Mouse (Mus musculus): Measurements from ENCODE around the gene Slc24a3. TPM values are rescaled to one million over a fixed set of nuclear protein-coding genes. Genes with fewer than 3 reads are reported as not detected.

Slc24a3 gene
- polyA plus RNA-seq, 1 experiment from 2014 or later, result 8.0 TPM

DNA sequence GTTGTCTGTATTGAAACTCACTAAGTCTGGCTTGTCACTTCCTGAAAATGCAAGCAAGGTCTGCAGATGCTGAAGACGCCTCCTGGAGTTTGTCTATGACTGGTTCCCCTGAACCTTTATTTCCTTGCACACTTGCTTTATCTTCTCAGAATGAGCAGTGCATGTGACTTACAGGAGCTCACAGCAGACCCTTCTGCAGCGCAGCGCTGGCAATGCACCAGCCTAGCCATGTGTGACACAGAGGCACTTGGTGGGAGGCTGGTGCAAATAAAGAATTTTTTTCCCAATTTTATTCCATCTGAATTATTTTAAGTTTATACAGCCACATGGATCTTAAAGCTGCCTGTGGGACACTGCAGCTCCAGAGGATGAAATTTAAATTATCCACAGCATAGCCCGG is 452.1 kb downstream of the Slc24a3 start:
- Histone ChIP-seq H3K4me3 (replicated peaks; ENCODE audit: low read length) (no peak overlapping the region), H3K4me1 (replicated peaks; ENCODE audit: control insufficient read depth, insufficient read depth, low read length) (no peaks in the 10 kb centered on the region), H3K36me3 (ENCODE audit: control insufficient read depth, insufficient read depth) (no peaks in the 10 kb centered on the region), H3K4me2 (ENCODE audit: low read length) (no peak overlapping the region), H3K9me3 (ENCODE audit: control insufficient read depth, low read length) (no peaks in the 10 kb centered on the region), H3K27ac (ENCODE audit: low read length) (no peak overlapping the region), H3K9ac (replicated peaks; ENCODE audit: low read depth, low read length) (no peak overlapping the region), H3K27me3 (replicated peaks; ENCODE audit: control insufficient read depth, insufficient read depth, low read length) (no peaks in the 10 kb centered on the region)
- ATAC-seq, result no peak
- WGBS, result 80% methylated on average over 4 of the region's 4 CpGs

- Histone ChIP-seq H3K9ac (replicated peaks; ENCODE audit: low read depth, low read length) (no peak overlapping the region), H3K27me3 (replicated peaks; ENCODE audit: control insufficient read depth, insufficient read depth, low read length) (no peaks in the 10 kb centered on the region), H3K4me1 (replicated peaks; ENCODE audit: control insufficient read depth, insufficient read depth, low read length) (no peaks in the 10 kb centered on the region), H3K36me3 (ENCODE audit: control insufficient read depth, insufficient read depth) (no peaks in the 10 kb centered on the region), H3K4me3 (replicated peaks; ENCODE audit: low read length) (no peak overlapping the region), H3K9me3 (ENCODE audit: control insufficient read depth, low read length) (no peaks in the 10 kb centered on the region), H3K4me2 (ENCODE audit: low read length) (no peak overlapping the region), H3K27ac (ENCODE audit: low read length) (no peak overlapping the region)
- ATAC-seq, result no peak
Observed at GRCm38 (mm10) chr2:145620709-145621108, 453.2 kb downstream of the Slc24a3 start.

- no peak overlapping the region for H3K27ac ChIP-seq (ENCODE audit: low read length)
- H3K9ac ChIP-seq (replicated peaks; ENCODE audit: low read depth, low read length), result no peak overlapping the region
- H3K27me3 ChIP-seq (replicated peaks; ENCODE audit: control insufficient read depth, insufficient read depth, low read length), result no peaks in the 10 kb centered on the region
- no peak for ATAC-seq
- 34% methylated on average over 9 of the region's 9 CpGs for WGBS
- no peaks in the 10 kb centered on the region for H3K4me1 ChIP-seq (replicated peaks; ENCODE audit: control insufficient read depth, insufficient read depth, low read length)
- no peak overlapping the region for H3K4me3 ChIP-seq (replicated peaks; ENCODE audit: low read length)
- no peaks in the 10 kb centered on the region for H3K9me3 ChIP-seq (ENCODE audit: control insufficient read depth, low read length)
- no peak overlapping the region for H3K4me2 ChIP-seq (ENCODE audit: low read length)
- no peaks in the 10 kb centered on the region for H3K36me3 ChIP-seq (ENCODE audit: control insufficient read depth, insufficient read depth)
Observed at GRCm38 (mm10) chr2:145621119-145621518, 453.6 kb downstream of the Slc24a3 start.

- no peak overlapping the region for H3K4me2 ChIP-seq (ENCODE audit: low read length)
- peak; percentile 66 for ATAC-seq
Observed at GRCm38 (mm10) chr2:145631123-145631798, 463.7 kb downstream of the Slc24a3 start.

GRCm38 (mm10) chr2:145631799-145632174 is 464.2 kb downstream of the Slc24a3 start:
- Histone ChIP-seq H3K27me3 (replicated peaks; ENCODE audit: control insufficient read depth, insufficient read depth, low read length) (no peaks in the 10 kb centered on the region), H3K4me2 (ENCODE audit: low read length) (no peak overlapping the region), H3K4me1 (replicated peaks; ENCODE audit: control insufficient read depth, insufficient read depth, low read length) (peaks cover 7% of the 10 kb centered on the region), H3K36me3 (ENCODE audit: control insufficient read depth, insufficient read depth) (no peaks in the 10 kb centered on the region), H3K9ac (replicated peaks; ENCODE audit: low read depth, low read length) (no peak overlapping the region), H3K9me3 (ENCODE audit: control insufficient read depth, low read length) (no peaks in the 10 kb centered on the region), H3K4me3 (replicated peaks; ENCODE audit: low read length) (no peak overlapping the region), H3K27ac (ENCODE audit: low read length) (no peak overlapping the region)
- ATAC-seq, result peak; percentile 65; the same call in 1 of the 2 replicates
- WGBS, result 28% methylated on average over 4 of the region's 4 CpGs

More at GRCm38 (mm10) chr2:145631123-145631798, 463.7 kb downstream of the Slc24a3 start:
- Histone ChIP-seq H3K27ac (ENCODE audit: low read length) (no peak overlapping the region), H3K9ac (replicated peaks; ENCODE audit: low read depth, low read length) (no peak overlapping the region), H3K36me3 (ENCODE audit: control insufficient read depth, insufficient read depth) (no peaks in the 10 kb centered on the region), H3K4me1 (replicated peaks; ENCODE audit: control insufficient read depth, insufficient read depth, low read length) (peaks cover 7% of the 10 kb centered on the region), H3K27me3 (replicated peaks; ENCODE audit: control insufficient read depth, insufficient read depth, low read length) (no peaks in the 10 kb centered on the region), H3K4me3 (replicated peaks; ENCODE audit: low read length) (no peak overlapping the region), H3K9me3 (ENCODE audit: control insufficient read depth, low read length) (no peaks in the 10 kb centered on the region)
- WGBS, result 40% methylated on average over 6 of the region's 6 CpGs

GRCm38 (mm10) chr2:145633811-145634210 is 466.3 kb downstream of the Slc24a3 start:
- no peak overlapping the region for H3K27ac ChIP-seq (ENCODE audit: low read length)
- WGBS, result 84% methylated on average over 5 of the region's 5 CpGs
- H3K36me3 ChIP-seq (ENCODE audit: control insufficient read depth, insufficient read depth), result no peaks in the 10 kb centered on the region
- H3K4me1 ChIP-seq (replicated peaks; ENCODE audit: control insufficient read depth, insufficient read depth, low read length), result peaks cover 7% of the 10 kb centered on the region
- no peaks in the 10 kb centered on the region for H3K9me3 ChIP-seq (ENCODE audit: control insufficient read depth, low read length)
- H3K4me2 ChIP-seq (ENCODE audit: low read length), result no peak overlapping the region
- no peak overlapping the region for H3K4me3 ChIP-seq (replicated peaks; ENCODE audit: low read length)
- no peaks in the 10 kb centered on the region for H3K27me3 ChIP-seq (replicated peaks; ENCODE audit: control insufficient read depth, insufficient read depth, low read length)
- H3K9ac ChIP-seq (replicated peaks; ENCODE audit: low read depth, low read length), result no peak overlapping the region
- no peak for ATAC-seq

GRCm38 (mm10) chr2:145640255-145640984 is 472.9 kb downstream of the Slc24a3 start:
- Histone ChIP-seq H3K9me3 (ENCODE audit: control insufficient read depth, low read length) (no peaks in the 10 kb centered on the region), H3K9ac (replicated peaks; ENCODE audit: low read depth, low read length) (no peak overlapping the region), H3K4me3 (replicated peaks; ENCODE audit: low read length) (no peak overlapping the region), H3K4me2 (ENCODE audit: low read length) (no peak overlapping the region), H3K27ac (ENCODE audit: low read length) (no peak overlapping the region), H3K4me1 (replicated peaks; ENCODE audit: control insufficient read depth, insufficient read depth, low read length) (no peaks in the 10 kb centered on the region), H3K36me3 (ENCODE audit: control insufficient read depth, insufficient read depth) (no peaks in the 10 kb centered on the region), H3K27me3 (replicated peaks; ENCODE audit: control insufficient read depth, insufficient read depth, low read length) (no peaks in the 10 kb centered on the region)
- 81% methylated on average over 21 of the region's 21 CpGs for WGBS
- ATAC-seq, result no peak

DNA sequence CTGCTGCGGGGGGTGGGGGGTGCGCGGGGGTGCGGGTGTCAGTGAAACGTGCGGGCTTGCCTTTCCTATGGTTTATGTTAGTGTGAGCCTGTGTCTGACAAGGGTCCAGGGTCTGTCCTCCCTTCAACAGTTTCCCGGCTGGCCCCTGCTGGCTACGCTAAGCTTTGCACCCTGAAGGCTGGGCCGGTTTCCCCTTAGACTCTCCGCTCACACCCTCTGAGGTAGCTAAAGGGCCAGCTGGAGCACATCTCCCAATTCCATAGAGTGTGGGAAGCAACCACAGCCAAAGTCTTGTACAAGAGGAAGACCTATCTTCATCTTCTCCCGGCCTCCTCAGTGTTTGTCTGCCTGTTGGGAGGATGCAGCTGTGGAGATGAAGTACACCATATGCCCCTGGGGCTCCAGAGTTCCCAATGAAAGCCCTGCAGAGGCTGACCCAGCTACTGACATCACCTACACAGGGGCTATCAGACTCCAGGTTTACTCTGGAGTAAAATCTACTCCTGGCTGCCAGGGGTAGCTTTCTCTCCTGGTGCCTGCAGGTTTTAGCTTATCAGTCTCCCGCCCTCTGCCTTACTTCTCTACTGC is 487.9 kb downstream of the Slc24a3 start:
- Histone ChIP-seq H3K27me3 (replicated peaks; ENCODE audit: control insufficient read depth, insufficient read depth, low read length) (no peaks in the 10 kb centered on the region), H3K27ac (ENCODE audit: low read length) (no peak overlapping the region), H3K4me2 (ENCODE audit: low read length) (no peak overlapping the region), H3K36me3 (ENCODE audit: control insufficient read depth, insufficient read depth) (no peaks in the 10 kb centered on the region), H3K4me1 (replicated peaks; ENCODE audit: control insufficient read depth, insufficient read depth, low read length) (no peaks in the 10 kb centered on the region), H3K9ac (replicated peaks; ENCODE audit: low read depth, low read length) (no peak overlapping the region), H3K9me3 (ENCODE audit: control insufficient read depth, low read length) (no peaks in the 10 kb centered on the region), H3K4me3 (replicated peaks; ENCODE audit: low read length) (no peak overlapping the region)
- no peak for ATAC-seq
- WGBS, result 34% methylated on average over 12 of the region's 12 CpGs

DNA sequence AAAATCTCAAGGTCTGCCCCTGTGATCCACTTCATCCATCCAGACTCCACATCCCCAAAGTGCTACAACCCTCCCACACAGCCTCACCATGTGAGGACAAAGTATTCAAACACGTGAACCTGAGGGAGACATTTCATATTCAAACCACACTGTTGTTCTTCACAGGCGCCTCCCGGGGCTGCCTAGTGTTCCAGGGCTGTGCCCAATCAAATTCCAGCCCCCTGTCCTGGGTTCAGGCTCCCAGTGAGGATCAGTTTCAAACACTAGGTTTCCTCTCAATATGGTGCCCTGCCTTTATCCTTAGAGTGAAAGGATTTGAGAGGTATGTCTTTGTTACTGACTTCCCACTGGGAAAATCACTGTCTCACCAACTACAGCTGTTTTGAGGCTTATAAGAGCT is 488.6 kb downstream of the Slc24a3 start:
- no peak for ATAC-seq
- no peaks in the 10 kb centered on the region for H3K27me3 ChIP-seq (replicated peaks; ENCODE audit: control insufficient read depth, insufficient read depth, low read length)
- no peak overlapping the region for H3K4me3 ChIP-seq (replicated peaks; ENCODE audit: low read length)
- H3K36me3 ChIP-seq (ENCODE audit: control insufficient read depth, insufficient read depth), result no peaks in the 10 kb centered on the region
- H3K27ac ChIP-seq (ENCODE audit: low read length), result no peak overlapping the region
- H3K9ac ChIP-seq (replicated peaks; ENCODE audit: low read depth, low read length), result no peak overlapping the region
- no peaks in the 10 kb centered on the region for H3K4me1 ChIP-seq (replicated peaks; ENCODE audit: control insufficient read depth, insufficient read depth, low read length)
- 45% methylated on average over 3 of the region's 3 CpGs for WGBS
- no peaks in the 10 kb centered on the region for H3K9me3 ChIP-seq (ENCODE audit: control insufficient read depth, low read length)
- no peak overlapping the region for H3K4me2 ChIP-seq (ENCODE audit: low read length)
